Mouse (Mus musculus) Patski (cell line): Measurements from ENCODE around the gene Cidec. TPM values are rescaled to one million over a fixed set of nuclear protein-coding genes. Genes with fewer than 3 reads are reported as not detected.

Source experiments
- ATAC-seq: fragments of 100-300 bp; one replicate; pipeline ENCODE4 v1.8.0; 2021
- CTCF ChIA-PET: fragments of 350-600 bp; sonication (Branson Sonifier 250); formaldehyde crosslinking; loops from one replicate; lab custom pipeline; 2022; ENCODE audit warnings: inconsistent platforms; lab: Charles Lee
- POLR2A ChIA-PET: fragments of 350-600 bp; sonication (Branson Sonifier 250); formaldehyde crosslinking; loops from one replicate; lab custom pipeline; 2022; ENCODE audit warnings: antibody characterized with exemption, inconsistent platforms; lab: Charles Lee
- DNase-seq: peaks from one replicate; pipeline ENCODE4 v3.0.0-alpha.2; 2011; ENCODE audit warnings: low read depth, low spot score
- H3K27me3 ChIP-seq: fragments of 371-371 bp; one replicate; pipeline ENCODE4 v1.5.1; 2021
- CTCF ChIP-seq: fragments of 100-300 bp; IDR thresholded peaks from one replicate; pipeline ENCODE4 v1.5.1; 2021
- in situ Hi-C: fragments of 300-500 bp; cut with MboI; formaldehyde crosslinking; loops from 3 replicates; pipeline ENCODE4 v1.11.1; 2018; ENCODE audit warnings: low pct_unique_long_range_greater_than_20kb, mixed read lengths
- polyA plus RNA-seq: library from polyadenylated mRNA; unstranded; gene quantifications from one replicate; pipeline ENCODE4 v1.2.3, GENCODE M21; 2021

Gene Cidec
- polyA plus RNA-seq, 1 experiment from 2014 or later, result not detected

DNA sequence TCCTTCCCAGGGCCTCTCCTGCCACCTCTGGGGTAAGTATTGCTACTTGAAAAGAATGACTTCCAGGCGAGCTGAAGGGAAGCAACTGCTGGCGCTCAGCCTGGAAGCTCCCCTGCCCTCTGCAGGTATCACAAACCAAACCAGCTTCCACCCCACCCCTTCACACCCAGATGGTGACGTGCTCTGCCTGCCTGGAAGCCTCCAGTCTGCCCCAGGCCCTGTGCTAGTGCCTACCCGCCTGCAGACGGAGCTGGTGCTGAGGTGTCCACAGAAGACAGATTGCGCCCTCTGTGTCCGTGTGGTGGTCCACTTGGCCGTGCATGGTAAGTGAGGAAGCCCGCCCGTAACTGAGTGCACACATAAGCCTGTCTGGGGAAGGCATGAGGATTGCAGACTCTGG, 36.5 kb upstream of the Cidec start:
- in situ Hi-C loops, result no loop called here
- ATAC-seq, result peak; percentile 33
- ChIA-PET POLR2A (interaction anchor here (1.1 to 3.0 kb wide), 2 partner anchors 9 to 22 kb away, joined by 4 to 41 read pairs; partner anchors contain the start of gene Creld1), CTCF (interaction anchor here (10.3 kb wide), 1 partner anchor 29 kb away, joined by 82 read pairs; the partner anchor contains the start of gene Jagn1)
- no peaks in the 10 kb centered on the region for H3K27me3 ChIP-seq
- DNase-seq, result no peak
- TF ChIP-seq CTCF, result no peak

DNA sequence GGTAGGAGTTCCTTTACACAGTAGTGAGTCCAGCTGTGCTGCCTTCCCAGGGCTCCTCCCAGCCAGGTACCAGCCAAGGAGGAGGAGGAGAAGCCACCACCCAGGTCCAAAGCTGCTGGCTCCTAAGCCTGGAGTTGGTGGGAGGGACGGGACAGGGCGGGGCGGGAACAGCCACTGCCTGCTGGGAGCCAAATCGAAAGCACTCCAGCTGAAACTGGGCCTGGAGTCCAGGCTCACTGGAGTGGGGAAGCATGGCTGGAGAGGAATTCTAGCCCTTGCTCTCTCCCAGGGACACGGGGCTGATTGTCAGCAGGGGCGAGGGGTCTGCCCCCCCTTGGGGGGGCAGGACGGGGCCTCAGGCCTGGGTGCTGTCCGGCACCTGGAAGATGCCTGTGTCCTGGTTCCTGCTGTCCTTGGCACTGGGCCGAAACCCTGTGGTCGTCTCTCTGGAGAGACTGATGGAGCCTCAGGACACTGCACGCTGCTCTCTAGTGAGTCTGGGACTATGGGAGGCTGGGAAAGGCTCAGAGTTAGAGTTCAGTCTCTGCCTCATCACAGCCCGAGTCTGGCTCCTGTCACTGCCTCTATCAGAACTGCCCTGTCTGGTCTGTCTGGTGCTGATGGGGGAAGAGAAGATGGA, 35.9 kb upstream of the Cidec start, which contains the start of gene Il17rc:
Gene Il17rc (plus strand): TSS at position 131 of the 640 bp plus-strand sequence.
- CTCF ChIA-PET, result interaction anchor here (1.3 to 10.3 kb wide), 3 partner anchors 9 to 28 kb away, joined by 3 to 82 read pairs (median 17); partner anchors contain the start of gene Jagn1
- in situ Hi-C loops, result no loop called here
- TF ChIP-seq CTCF, result no peak
- POLR2A ChIA-PET, result interaction anchor here (0.8 to 3.0 kb wide), 7 partner anchors 10 to 58 kb away, joined by 3 to 41 read pairs (median 3); partner anchors contain the start of genes Creld1 and Jagn1
- no peaks in the 10 kb centered on the region for H3K27me3 ChIP-seq
- no peak for DNase-seq
- peak; percentile 72 for ATAC-seq

- no peak for ATAC-seq
- CTCF ChIA-PET, result interaction anchor here (0.7 to 10.3 kb wide), 4 partner anchors 11 to 26 kb away, joined by 3 to 82 read pairs (median 12); partner anchors contain the start of gene Jagn1
These were observed 33.9 kb upstream of the Cidec start for GRCm38 (mm10) chr6:113469432-113469831.

DNA sequence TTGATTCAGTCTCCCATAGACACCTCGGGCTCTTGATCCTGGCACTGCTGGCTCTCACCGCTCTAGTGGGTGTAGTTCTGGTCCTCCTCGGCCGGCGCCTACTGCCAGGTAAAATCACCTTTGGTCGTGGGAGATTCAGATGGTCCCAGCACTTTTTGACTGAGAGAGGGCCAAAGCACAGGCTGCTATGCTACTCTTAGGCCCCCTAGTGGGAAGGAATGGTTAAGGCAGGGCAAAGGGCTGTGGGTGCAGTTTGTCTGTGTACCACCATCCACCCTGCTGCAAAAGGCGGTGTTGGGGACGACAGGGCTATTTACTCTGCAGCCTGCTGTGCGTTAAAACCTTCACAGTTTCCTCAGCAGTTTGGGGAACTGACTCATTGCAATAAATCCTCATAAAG, 33.5 kb upstream of the Cidec start:
- no peaks in the 10 kb centered on the region for H3K27me3 ChIP-seq
- TF ChIP-seq CTCF, result no peak
- peak; percentile 53 for ATAC-seq
- in situ Hi-C loops, result no loop called here
- DNase-seq, result no peak
- ChIA-PET CTCF (interaction anchor here (0.7 to 10.3 kb wide), 7 partner anchors 11 to 26 kb away, joined by 3 to 82 read pairs (median 6); partner anchors contain the start of genes Il17re and Jagn1), POLR2A (interaction anchor here (3.0 kb wide), 1 partner anchor 26 kb away, joined by 10 read pairs; the partner anchor contains the start of gene Jagn1)

More at GRCm38 (mm10) chr6:113469432-113469831, 33.9 kb upstream of the Cidec start:
- POLR2A ChIA-PET, result interaction anchor here (3.0 kb wide), 1 partner anchor 27 kb away, joined by 10 read pairs; the partner anchor contains the start of gene Jagn1
- H3K27me3 ChIP-seq, result no peaks in the 10 kb centered on the region
- in situ Hi-C loops, result no loop called here
- no peak for TF ChIP-seq CTCF
- DNase-seq, result no peak

DNA sequence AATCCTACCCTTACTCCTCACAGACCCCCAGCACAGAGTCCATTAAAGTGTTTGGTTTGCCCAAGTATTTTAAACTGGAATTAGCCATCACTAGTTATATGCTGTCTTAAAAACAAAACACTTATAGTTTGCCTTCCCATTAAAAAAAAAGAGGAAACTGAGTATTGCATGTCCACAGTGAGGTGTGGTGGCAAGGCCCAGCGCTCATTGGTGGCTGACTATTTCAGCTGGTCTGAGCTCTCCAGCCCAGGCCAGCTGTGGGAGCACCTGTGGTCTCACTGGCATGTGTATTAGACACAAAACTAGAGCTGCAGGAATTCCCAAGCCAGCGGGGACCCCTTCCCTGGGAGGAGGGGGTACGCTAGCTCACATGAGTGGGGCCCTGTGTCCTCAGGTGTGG, 33.0 kb upstream of the Cidec start:
- ChIA-PET POLR2A (no interaction called here), CTCF (interaction anchor here (1.3 to 10.3 kb wide), 6 partner anchors 11 to 25 kb away, joined by 3 to 82 read pairs (median 8); partner anchors contain the start of genes Il17re and Jagn1)
- no peak for TF ChIP-seq CTCF
- DNase-seq, result no peak
- in situ Hi-C loops, result no loop called here
- no peaks in the 10 kb centered on the region for H3K27me3 ChIP-seq
- no peak for ATAC-seq

DNA sequence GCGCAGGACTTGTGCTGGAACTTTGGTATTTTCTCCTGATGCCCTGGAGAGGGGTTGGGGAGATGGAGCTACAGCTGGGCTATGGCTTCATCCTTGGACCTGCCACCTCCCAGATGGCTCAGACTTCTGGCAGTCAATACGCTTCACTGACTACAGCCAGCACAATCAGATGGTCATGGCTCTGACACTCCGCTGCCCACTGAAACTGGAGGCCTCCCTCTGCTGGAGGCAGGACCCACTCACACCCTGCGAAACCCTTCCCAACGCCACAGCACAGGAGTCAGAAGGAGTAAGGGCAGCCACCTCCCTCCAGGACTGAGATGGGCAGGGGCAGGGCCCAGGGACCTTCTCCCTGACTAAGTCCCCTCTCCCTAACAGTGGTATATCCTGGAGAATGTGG, 30.0 kb upstream of the Cidec start:
- H3K27me3 ChIP-seq, result no peaks in the 10 kb centered on the region
- ChIA-PET POLR2A (interaction anchor here (1.0 to 1.7 kb wide), 2 partner anchors 15 to 19 kb away, joined by 3 to 7 read pairs; no protein-coding TSS in a partner anchor), CTCF (interaction anchor here (0.9 to 10.3 kb wide), 5 partner anchors 9 to 66 kb away, joined by 3 to 82 read pairs (median 4); partner anchors contain the start of genes Emc3, Fancd2 and Jagn1)
- in situ Hi-C loops, result no loop called here
- no peak for DNase-seq
- ATAC-seq, result no peak
- no peak for TF ChIP-seq CTCF

GRCm38 (mm10) chr6:113464040-113464439, 28.5 kb upstream of the Cidec start:
- ChIA-PET CTCF (interaction anchor here (2.1 to 10.3 kb wide), 2 partner anchors 12 to 21 kb away, joined by 5 to 82 read pairs; partner anchors contain the start of gene Jagn1), POLR2A (no interaction called here)
- ATAC-seq (no peak), DNase-seq (no peak)
- in situ Hi-C loops, result no loop called here
- no peaks in the 10 kb centered on the region for H3K27me3 ChIP-seq
- TF ChIP-seq CTCF, result no peak

- TF ChIP-seq CTCF, result no peak
- DNase-seq (no peak), ATAC-seq (no peak)
- POLR2A ChIA-PET, result interaction anchor here (1.5 kb wide), 1 partner anchor 11 kb away, joined by 3 read pairs; no protein-coding TSS in a partner anchor
- CTCF ChIA-PET, result interaction anchor here (2.6 kb wide), 1 partner anchor 9 kb away, joined by 10 read pairs; no protein-coding TSS in a partner anchor
- in situ Hi-C loops, result no loop called here
- H3K27me3 ChIP-seq, result no peaks in the 10 kb centered on the region
These were observed 23.1 kb upstream of the Cidec start for GRCm38 (mm10) chr6:113458635-113459034.

- DNase-seq (no peak), ATAC-seq (no peak)
- ChIA-PET POLR2A (interaction anchor here (0.6 to 1.5 kb wide), 2 partner anchors 10 to 68 kb away, joined by 3 read pairs; no protein-coding TSS in a partner anchor), CTCF (interaction anchor here (2.6 kb wide), 1 partner anchor 10 kb away, joined by 10 read pairs; no protein-coding TSS in a partner anchor)
- TF ChIP-seq CTCF, result no peak
- in situ Hi-C loops, result no loop called here
- H3K27me3 ChIP-seq, result no peaks in the 10 kb centered on the region
These were observed 22.5 kb upstream of the Cidec start, which contains the start of gene Il17re for GRCm38 (mm10) chr6:113457952-113458534. Il17re (plus strand) TSS chr6:113458484.

DNA sequence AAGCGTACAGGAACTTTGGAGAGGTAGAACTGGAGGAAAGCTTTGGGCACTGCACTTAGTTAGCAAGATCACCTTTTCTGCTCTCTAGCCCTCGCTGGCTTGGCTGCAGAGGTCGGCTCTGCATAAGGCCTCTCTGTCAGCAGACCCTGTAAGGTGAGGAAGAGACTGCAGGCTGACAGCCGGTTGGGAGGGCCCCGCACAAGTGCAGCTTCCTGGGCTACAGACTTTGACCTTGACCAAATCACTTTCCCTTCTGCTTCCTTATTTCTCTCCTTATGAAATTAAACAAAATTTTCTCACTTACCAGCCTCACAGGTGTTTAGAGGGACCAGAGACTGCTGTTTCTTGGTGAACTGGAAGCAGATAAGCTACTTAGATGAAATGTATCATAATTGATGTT, 19.4 kb upstream of the Cidec start:
- no peak for ATAC-seq
- in situ Hi-C loops, result no loop called here
- no peak for TF ChIP-seq CTCF
- ChIA-PET CTCF (no interaction called here), POLR2A (interaction anchor here (0.7 kb wide), 1 partner anchor 48 kb away, joined by 5 read pairs; no protein-coding TSS in a partner anchor)
- DNase-seq, result no peak
- no peaks in the 10 kb centered on the region for H3K27me3 ChIP-seq
